Mouse (Mus musculus) liver, adult 2 months (tissue): Measurements from ENCODE around the gene Strbp.

Experiments used
- CTCF ChIP-seq: fragments of 200-500 bp; IDR thresholded peaks from 2 replicates; pipeline ENCODE4 v1.5.1; 2011; ENCODE audit warnings: low read depth, low read length, control low read depth
- POLR2A ChIP-seq: fragments of 200-500 bp; IDR thresholded peaks from 2 replicates; pipeline ENCODE4 v1.6.1; 2011; ENCODE audit warnings: low read length, control low read depth; ENCODE audit not compliant: insufficient read depth; ENCODE audit errors: extremely low read depth

GRCm38 (mm10) chr2:37549346-37550012 is 154.2 kb downstream of the Strbp start:
- no peak for TF ChIP-seq POLR2A
- TF ChIP-seq CTCF, result no peak
